Mouse (Mus musculus): ENCODE data around the gene Ap1b1.

Ap1b1 gene

DNA sequence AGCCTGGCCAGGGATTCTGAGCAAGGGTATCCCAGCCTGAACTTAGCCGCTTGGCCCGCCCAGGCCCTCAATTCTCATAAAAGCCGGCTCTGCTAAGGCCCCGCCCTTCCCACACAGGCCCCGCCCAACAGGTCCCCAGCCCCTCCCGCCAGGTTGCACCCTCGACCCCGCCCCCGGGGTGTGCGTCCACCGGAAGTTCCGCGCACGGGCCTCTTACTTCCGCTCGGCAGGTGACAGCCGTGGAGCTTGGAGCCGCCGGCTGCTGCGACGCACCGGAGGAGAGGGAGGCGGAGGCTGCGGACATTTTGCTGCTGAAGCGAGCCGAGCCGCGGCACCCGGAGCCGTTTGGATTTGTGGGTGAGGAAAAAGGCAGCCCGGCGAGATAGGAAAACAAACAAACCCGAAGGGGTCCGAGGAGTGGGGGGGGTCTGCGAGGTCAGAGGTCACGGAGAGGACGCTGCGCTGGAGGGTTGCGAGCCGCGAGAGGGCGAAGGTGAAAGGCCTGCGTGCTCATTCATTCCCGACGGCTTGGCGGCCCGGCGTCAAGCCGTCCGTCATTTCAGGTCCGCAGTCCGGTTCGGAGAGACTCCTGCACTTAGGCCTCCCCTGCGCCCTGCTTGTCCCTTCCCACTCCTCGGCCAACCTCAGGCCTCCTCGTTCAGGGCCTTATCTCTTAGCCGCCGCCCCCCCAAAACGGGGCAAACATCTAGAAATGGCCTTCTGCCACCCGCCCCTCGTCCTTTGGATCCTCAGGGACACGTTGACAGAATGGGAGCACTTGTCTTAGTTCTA is at the start of gene Ap1b1:
Gene Ap1b1, plus strand, starts transcription at position 130 of the 792 bp plus-strand sequence.
- DNase-seq: peak; percentile 99

DNA sequence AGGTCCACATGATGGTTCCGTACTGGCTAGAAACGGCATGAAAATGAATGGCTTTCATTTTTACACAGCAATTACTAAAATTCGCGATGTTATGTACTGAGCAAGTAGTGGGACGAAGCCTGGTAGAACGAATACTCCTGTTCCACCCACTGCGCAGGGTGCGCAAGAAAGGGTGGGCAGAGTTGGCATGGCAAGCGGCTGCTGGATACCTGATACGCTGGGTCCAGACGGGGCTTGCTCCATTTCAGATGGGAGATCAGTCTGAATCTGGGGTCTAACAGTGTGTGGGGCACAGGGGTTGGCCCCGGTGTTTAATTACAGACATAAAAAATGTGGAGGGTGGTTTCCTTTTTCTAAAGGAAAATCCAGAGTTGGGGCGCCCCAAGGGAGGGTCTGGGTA is 40.1 kb upstream of the Ap1b1 start:
- DNase-seq: no peak

DNA sequence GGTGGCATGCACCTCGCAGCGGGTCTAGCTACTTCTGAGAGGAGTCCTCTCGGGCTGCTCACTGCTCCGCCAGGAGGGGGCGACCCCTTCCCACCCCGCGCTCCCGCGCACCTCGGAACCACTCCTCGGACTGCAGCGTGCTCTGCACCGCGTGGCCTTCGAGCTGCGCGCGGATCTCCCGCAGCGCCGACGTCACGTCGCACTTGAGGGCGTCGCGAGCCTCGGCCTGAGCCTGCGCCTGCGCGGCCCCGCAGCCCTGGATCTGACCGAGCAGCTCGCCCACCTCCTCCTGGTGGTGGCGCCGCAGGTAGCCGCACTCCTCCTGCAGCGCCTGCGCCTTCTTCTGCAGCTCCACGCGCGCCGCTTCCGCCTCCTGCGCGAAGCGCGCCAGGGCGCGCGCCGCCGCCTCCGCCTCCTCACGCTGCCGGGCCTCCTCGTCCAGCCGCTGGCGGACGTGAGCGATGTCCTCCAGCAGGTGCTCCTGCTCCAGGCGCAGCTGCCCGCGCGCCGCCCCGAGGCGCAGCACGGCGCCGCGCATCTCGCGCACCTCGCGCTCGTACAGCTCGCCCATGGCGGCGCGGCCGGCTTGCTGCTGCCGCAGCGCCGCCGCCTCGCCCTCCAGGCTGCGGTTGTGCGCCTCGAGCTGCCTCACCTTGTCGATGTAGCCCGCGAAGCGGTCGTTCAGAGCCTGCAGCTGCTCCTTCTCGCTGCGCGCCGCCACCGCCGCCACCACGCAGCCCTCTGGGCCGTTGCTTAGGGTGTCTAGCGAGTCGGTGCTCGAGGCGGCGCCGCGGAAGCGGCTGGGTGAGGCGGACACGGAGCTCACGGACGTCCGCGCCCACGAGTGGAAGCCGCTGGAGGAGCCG is 39.4 kb upstream of the Ap1b1 start:
- DNase-seq: peak; percentile 62 to 63

- DNase-seq: no peak
Measured at GRCm38 (mm10) chr11:4947813-4948174, 38.8 kb upstream of the Ap1b1 start, which contains the start of gene Nefh. TSS of gene Nefh (minus strand) at chr11:4948064.

- no peak for DNase-seq
Measured at GRCm38 (mm10) chr11:4948792-4949191, 37.8 kb upstream of the Ap1b1 start.

- peak in 1 of 2 experiments; percentile 4 for DNase-seq
Measured at GRCm38 (mm10) chr11:4949256-4950044, 37.2 kb upstream of the Ap1b1 start.

DNA sequence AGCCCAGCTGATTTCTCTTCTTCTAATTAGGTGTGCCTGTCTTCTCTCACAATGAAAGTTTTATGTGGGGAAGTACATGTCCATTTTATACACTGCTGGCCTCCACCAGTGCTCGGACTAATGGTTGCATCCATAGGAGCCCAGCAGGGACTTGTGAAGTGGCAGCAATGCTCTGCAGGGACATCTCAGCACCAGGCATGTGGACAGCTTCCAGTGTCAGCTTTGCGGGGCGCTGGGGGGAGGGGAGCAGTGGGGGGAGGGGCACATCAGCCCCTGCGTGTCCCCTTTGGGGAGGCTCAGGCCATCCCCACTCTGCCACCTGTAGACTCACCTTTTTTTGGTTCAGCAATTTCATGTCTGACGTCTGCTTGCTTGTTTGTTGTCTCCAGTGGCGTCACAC is 33.2 kb upstream of the Ap1b1 start:
- no peak for DNase-seq

DNA sequence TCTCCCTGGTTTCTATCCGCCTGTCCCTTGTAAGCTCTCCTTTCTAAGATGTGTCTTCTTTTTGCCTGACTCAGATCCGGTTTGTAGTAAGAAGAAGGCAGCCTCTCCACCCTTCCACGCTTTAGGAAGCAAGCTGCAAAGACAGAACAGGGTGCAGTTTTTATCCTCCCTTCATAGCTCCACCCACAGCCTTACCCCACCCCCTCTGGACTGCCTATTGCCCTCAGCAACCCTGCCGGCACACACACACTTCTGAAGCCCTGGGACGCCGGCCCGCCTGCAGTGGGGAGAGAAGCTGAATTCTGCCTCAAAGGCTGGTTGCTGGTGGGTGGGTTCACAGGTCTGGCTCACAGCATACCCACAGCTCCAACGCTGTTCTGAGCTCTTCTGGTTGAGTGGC is 32.7 kb upstream of the Ap1b1 start:
- no peak for DNase-seq

- DNase-seq: no peak
Measured at GRCm38 (mm10) chr11:4963099-4963808, 23.4 kb upstream of the Ap1b1 start.

- DNase-seq: no peak
Measured at GRCm38 (mm10) chr11:4966325-4966724, 20.3 kb upstream of the Ap1b1 start.

GRCm38 (mm10) chr11:4966888-4967287 is 19.7 kb upstream of the Ap1b1 start:
- DNase-seq: no peak

DNA sequence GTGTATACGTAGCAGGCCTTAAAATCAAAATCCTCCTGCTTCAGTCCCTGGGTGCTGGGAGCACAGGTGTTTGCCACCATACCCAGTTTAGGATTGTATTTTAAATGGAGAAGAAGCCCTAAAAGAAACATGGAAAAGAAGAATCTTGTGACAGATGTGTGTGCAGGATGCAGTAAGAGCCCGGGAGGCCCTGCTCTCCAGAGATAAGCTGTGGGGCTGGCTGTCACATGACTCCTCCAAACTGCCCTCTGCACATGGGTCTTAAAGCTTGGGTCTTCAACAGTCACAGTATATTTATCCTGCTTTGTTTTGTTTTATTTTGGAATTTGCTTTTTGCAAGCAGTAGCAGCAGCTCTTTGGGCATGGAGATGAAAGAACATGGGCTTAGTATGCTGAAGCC is 19.1 kb upstream of the Ap1b1 start:
- no peak for DNase-seq

DNA sequence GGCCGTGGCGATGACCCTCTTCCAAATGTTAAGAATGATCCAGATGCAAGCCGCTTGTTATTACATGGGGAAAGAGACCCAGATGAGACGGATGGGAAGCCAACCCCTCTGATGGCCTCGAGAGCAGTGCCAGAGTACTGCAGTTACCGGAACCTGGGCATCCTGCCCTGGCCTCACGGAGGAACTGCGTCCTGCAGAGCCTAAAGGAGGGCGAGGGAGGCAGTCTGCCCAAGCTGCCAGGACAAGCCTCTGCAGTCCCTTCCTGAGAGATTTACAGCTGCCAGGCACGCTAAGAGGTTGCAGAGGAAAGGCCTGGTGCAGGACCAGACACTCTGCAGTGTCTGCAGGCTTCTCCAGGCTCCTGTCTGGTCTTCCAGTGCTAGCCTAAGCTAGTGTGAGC is 18.2 kb upstream of the Ap1b1 start:
- no peak for DNase-seq

DNA sequence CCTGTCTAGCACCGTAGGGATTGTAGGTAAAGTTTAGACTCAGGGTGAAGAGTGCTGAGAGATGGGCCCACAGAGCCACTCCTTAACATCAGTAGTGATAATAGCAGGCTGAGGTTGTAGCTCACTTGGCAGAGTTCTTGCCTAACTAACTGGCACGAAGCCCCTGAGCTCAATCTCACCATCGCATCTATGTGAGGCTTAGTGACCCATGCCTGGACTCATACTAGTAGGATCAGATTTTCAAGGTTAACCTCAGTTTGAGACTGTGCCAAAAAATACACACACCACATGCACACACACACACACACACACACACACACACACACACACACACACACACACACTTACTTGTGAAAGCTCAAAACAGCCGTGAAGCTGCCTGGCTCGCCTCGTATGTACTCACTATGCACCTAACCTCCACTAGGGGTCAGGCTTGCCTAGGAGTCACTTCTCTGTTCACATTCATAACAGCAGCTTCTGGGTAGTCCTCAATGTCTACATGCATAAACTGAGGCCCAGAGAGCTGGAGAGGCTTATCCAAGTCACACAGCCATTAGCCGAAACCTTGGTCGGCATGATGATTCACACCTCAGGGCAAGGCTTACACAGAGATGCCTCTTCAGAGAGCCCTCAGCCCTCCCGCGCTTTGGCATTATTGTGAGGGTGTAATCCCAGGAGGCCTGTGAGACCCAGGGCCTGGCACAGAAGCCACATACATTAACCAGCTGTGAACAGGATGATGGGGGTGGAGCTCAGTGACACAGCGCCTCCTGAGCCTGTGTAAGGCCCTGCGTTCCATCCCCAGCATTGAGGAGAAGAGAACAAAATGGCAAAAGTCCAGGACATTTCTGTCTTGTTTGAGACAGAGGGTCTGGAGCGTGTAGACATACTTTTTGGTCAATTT is 13.4 kb upstream of the Ap1b1 start:
- peak; percentile 72 to 75 for DNase-seq

GRCm38 (mm10) chr11:4973871-4974256 is 12.8 kb upstream of the Ap1b1 start:
- no peak for DNase-seq

DNA sequence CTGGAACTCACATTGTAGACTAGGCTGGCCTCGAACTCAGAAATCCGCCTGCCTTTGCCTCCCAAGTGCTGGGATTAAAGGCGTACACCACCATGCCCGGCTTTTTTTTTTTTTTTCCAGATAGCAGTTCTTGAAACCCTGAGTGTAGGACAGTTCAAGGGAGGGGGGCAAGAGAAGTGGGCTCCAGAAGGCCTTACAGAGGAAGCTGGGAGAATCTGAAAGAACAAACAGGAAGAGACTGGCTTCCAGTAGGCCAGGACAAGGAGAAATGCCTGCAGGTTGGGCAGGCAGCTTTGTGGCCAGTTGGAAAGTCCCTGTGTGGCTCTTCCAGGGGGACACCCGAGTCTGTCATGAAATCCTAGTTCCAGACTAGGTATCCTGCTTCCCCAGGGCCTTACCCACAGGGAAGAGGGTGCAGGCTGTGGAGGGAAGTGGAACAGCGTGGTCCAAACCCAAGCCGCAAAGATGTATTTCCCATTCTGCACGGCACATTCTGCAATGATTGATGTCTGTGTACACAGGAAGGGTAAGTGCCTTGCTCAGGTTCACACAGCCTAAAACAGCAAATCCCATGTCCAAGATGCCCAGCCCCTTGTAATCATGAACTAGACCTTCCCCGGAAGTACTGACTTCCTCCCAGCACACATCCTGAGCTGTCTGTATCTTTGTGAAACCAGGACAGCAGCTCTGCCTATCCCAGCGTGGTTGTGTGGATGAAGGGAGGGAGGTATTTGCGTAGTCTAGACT is 12.1 kb upstream of the Ap1b1 start:
- DNase-seq: no peak

GRCm38 (mm10) chr11:4975623-4976022 is 11.0 kb upstream of the Ap1b1 start:
- DNase-seq: peak; percentile 81

GRCm38 (mm10) chr11:4983010-4983409 is 3.6 kb upstream of the Ap1b1 start:
- DNase-seq: no peak

GRCm38 (mm10) chr11:4983538-4983937 is 3.1 kb upstream of the Ap1b1 start:
- no peak for DNase-seq

DNA sequence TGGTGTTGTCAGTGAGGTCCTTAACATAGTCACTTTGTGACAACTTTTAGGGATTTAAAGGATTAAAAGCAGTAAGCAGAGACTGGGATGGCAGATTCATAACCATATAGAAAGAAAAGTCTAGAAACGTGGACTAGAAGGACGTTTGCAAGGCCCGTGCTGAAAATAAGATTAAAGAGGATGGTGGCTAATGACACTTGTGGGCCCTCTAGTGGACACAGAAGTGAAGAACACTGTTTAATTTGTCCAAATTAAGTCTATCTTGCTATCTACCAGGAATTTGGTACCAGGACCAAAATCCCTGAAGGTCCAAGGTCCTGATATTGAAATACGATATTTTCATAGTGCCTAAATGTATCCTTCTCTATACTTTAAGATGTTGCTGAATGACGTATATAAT is 2.4 kb upstream of the Ap1b1 start:
- peak; percentile 45 to 54 for DNase-seq

DNA sequence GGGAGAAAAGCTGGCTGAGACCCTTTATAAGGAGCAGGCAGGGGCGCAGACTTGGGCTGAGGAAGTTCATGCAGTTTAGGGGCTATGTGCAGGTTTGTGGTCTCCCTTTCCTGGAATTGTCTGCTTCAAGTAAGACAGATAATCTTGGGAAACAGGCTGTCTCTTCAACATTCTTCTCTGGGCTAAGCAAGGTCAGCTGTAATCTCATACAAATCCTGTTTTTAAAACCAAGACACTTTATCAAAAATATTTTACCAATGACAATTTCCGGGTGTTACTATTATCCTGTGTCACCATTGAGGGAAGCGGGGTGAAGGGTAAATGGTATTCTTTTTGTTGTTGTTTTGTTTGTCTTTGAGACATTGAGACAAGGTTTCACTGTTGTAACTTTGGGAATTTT is 1.8 kb upstream of the Ap1b1 start:
- no peak for DNase-seq
